Mouse (Mus musculus): ENCODE data around the gene Stab2. TPM values are rescaled to one million over a fixed set of nuclear protein-coding genes. Genes with fewer than 3 reads are reported as not detected.

Stab2 gene
- polyA plus RNA-seq, 1 experiment from 2014 or later = 1.1 TPM

DNA sequence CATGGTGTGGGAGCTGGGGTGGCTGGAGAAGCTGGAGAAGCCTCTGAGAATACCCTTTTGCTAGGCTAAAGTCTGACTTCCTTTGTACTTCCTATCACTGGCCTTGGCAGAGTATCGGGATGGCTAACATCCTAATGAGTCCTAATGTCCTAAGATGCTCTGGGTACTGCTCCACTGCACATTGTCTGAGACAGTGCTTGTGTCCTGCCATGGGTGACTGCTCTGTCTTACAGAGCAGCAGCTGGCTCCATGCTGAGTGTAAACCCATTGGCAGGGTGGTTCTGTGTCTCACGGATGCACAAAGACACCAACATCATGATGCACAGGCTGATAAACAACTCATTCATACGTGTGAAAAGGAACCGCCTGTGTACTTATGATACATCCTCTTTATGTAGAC lies 158.7 kb downstream of the Stab2 start:
- H3K27me3 ChIP-seq (ENCODE audit: control insufficient read depth, insufficient read depth, low read length) = no peaks in the 10 kb centered on the region
- no peak overlapping the region for H3K9ac ChIP-seq (replicated peaks; ENCODE audit: low read depth, low read length)
- 78% methylated on average over 4 of the region's 4 CpGs for WGBS
- no peak overlapping the region for H3K4me2 ChIP-seq (replicated peaks; ENCODE audit: low read depth, low read length)
- no peaks in the 10 kb centered on the region for H3K36me3 ChIP-seq (ENCODE audit: control insufficient read depth, insufficient read depth, low read length)
- H3K9me3 ChIP-seq (ENCODE audit: control insufficient read depth, low read depth, low read length) = no peaks in the 10 kb centered on the region
- H3K4me1 ChIP-seq (ENCODE audit: control insufficient read depth, insufficient read depth, low read length) = no peaks in the 10 kb centered on the region
- H3K4me3 ChIP-seq (ENCODE audit: low read depth, low read length) = no peak overlapping the region
- no peak overlapping the region for H3K27ac ChIP-seq (ENCODE audit: low read length)
- ATAC-seq (ENCODE audit: insufficient number of reproducible peaks, insufficient read depth, low FRiP score, low read depth) = no peak

DNA sequence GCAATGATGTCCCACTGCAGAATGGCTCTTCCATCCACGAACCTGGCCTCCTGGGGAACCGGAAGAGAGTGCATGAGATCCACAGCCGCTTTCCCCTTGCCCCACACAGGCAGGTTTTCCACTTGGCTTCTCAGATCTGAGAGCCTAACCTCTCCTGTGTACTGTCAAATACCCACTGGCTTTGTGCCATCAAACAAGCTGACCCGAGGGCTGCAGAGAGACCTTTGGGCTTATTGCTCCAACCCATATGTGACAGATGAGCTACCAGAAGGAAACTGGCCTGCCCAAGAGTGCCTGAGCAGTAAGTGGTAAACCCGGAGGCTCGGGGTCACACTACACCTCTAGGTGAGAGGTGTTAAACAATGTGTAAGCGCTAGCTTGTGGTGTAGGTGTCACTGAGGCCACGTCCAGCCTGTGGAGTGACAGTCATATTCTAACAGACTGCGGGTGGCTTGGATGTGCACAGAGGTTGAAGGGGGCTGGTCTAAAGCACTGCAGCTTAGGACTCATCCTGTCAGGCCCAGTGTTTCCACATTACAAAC lies 160.8 kb downstream of the Stab2 start:
- H3K4me1 ChIP-seq (ENCODE audit: control insufficient read depth, insufficient read depth, low read length) = no peaks in the 10 kb centered on the region
- WGBS = 64% methylated on average over 9 of the region's 9 CpGs
- no peaks in the 10 kb centered on the region for H3K9me3 ChIP-seq (ENCODE audit: control insufficient read depth, low read depth, low read length)
- no peak for ATAC-seq (ENCODE audit: insufficient number of reproducible peaks, insufficient read depth, low FRiP score, low read depth)
- H3K4me2 ChIP-seq (replicated peaks; ENCODE audit: low read depth, low read length) = no peak overlapping the region
- no peaks in the 10 kb centered on the region for H3K36me3 ChIP-seq (ENCODE audit: control insufficient read depth, insufficient read depth, low read length)
- H3K27me3 ChIP-seq (ENCODE audit: control insufficient read depth, insufficient read depth, low read length) = no peaks in the 10 kb centered on the region
- no peak overlapping the region for H3K4me3 ChIP-seq (ENCODE audit: low read depth, low read length)
- H3K9ac ChIP-seq (replicated peaks; ENCODE audit: low read depth, low read length) = no peak overlapping the region
- H3K27ac ChIP-seq (ENCODE audit: low read length) = no peak overlapping the region

DNA sequence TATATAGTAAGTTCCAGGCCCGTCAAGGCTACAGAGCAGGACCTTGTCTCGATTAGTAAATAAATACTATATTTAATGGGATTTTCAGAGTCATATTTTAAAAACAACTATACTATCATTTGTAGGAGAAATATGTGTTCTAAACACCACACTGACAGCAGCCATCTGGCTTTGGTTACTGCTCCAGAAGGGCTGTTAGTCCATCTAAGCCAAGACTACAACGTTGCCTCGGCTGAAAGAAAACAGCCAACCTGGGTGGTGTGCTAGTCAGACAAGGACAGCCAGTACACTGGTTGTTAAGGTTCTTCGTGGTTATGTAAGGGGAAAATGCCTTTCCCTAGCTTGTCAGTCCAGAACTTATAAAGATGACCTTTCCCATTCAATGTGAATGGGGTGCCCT lies 165.2 kb downstream of the Stab2 start:
- no peak overlapping the region for H3K4me3 ChIP-seq (ENCODE audit: low read depth, low read length)
- no peak overlapping the region for H3K9ac ChIP-seq (replicated peaks; ENCODE audit: low read depth, low read length)
- 66% methylated on average over 5 of the region's 5 CpGs for WGBS
- no peak overlapping the region for H3K27ac ChIP-seq (ENCODE audit: low read length)
- ATAC-seq (ENCODE audit: insufficient number of reproducible peaks, insufficient read depth, low FRiP score, low read depth) = no peak
- no peaks in the 10 kb centered on the region for H3K4me1 ChIP-seq (ENCODE audit: control insufficient read depth, insufficient read depth, low read length)
- no peak overlapping the region for H3K4me2 ChIP-seq (replicated peaks; ENCODE audit: low read depth, low read length)
- H3K9me3 ChIP-seq (ENCODE audit: control insufficient read depth, low read depth, low read length) = no peaks in the 10 kb centered on the region
- no peaks in the 10 kb centered on the region for H3K36me3 ChIP-seq (ENCODE audit: control insufficient read depth, insufficient read depth, low read length)
- no peaks in the 10 kb centered on the region for H3K27me3 ChIP-seq (ENCODE audit: control insufficient read depth, insufficient read depth, low read length)

DNA sequence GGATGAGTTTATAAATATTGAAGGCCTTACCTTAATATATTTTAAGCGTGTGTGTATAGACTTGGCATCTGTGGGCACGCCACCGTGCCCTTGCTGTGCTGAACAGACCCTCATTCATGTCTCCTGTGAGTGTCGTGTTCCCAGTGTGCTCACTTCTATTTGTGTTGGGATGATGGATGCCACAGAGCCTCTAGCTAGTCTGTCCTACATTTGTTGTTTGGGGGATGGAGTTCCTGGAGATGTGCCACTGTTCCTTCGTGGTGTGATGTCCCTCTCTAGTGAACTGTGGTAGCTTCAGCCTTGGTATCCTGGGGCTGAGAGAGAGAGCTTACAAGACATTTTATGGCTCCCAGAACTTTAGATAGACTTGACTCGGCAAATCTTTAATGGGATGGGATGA lies 169.0 kb downstream of the Stab2 start:
- Histone ChIP-seq H3K4me2 (replicated peaks; ENCODE audit: low read depth, low read length) (no peak overlapping the region), H3K36me3 (ENCODE audit: control insufficient read depth, insufficient read depth, low read length) (no peaks in the 10 kb centered on the region), H3K4me1 (ENCODE audit: control insufficient read depth, insufficient read depth, low read length) (no peaks in the 10 kb centered on the region), H3K9ac (replicated peaks; ENCODE audit: low read depth, low read length) (no peak overlapping the region), H3K9me3 (ENCODE audit: control insufficient read depth, low read depth, low read length) (no peaks in the 10 kb centered on the region), H3K27me3 (ENCODE audit: control insufficient read depth, insufficient read depth, low read length) (no peaks in the 10 kb centered on the region), H3K27ac (ENCODE audit: low read length) (no peak overlapping the region), H3K4me3 (ENCODE audit: low read depth, low read length) (no peak overlapping the region)
- ATAC-seq (ENCODE audit: insufficient number of reproducible peaks, insufficient read depth, low FRiP score, low read depth) = no peak
- 83% methylated on average over 6 of the region's 6 CpGs for WGBS

DNA sequence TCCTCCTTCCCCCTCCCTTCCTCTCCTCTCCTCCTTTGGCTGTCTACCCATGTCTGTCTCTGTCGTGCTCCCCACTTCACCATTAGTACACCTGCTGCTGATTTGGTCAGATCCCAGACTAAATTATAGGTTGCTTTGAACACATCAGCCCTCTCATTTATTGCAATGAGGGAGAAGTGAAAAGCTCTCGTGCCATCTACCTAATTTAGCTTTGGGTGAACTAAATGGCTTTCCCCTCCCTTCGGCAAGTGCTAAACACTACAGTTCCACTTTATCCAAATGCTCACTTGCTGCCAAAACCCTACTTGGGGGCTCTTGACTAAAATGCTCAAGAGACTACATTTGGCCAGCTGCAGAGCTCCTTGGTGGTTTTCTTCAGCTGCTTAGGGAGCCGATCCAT lies 171.0 kb downstream of the Stab2 start:
- no peak overlapping the region for H3K27ac ChIP-seq (ENCODE audit: low read length)

DNA sequence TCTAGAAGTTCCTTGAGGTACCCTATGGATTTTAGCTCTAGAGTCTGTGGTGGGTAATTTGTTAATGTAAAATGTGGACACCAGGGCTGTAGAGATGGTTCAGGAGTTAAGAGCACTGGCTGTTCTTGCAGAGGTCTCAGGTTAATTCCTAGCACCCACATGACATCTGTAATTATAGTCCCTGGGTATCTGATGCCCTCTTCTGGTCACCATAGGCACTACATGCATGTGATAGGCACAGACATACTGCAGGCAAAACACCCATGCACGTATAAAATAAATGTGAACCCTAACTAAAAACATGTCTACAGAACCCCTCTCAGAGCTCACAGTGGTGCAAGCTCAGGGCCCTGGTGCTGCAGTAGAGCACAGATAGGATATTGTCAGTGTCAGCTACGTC lies 178.3 kb downstream of the Stab2 start:
- H3K4me3 ChIP-seq (ENCODE audit: low read depth, low read length) = no peak overlapping the region
- no peak overlapping the region for H3K4me2 ChIP-seq (replicated peaks; ENCODE audit: low read depth, low read length)
- H3K4me1 ChIP-seq (ENCODE audit: control insufficient read depth, insufficient read depth, low read length) = no peaks in the 10 kb centered on the region
- no peak overlapping the region for H3K27ac ChIP-seq (ENCODE audit: low read length)
- no peaks in the 10 kb centered on the region for H3K36me3 ChIP-seq (ENCODE audit: control insufficient read depth, insufficient read depth, low read length)
- no peak for ATAC-seq (ENCODE audit: insufficient number of reproducible peaks, insufficient read depth, low FRiP score, low read depth)
- no peaks in the 10 kb centered on the region for H3K27me3 ChIP-seq (ENCODE audit: control insufficient read depth, insufficient read depth, low read length)
- 93% methylated on average over 2 of the region's 2 CpGs for WGBS
- H3K9ac ChIP-seq (replicated peaks; ENCODE audit: low read depth, low read length) = no peak overlapping the region
- no peaks in the 10 kb centered on the region for H3K9me3 ChIP-seq (ENCODE audit: control insufficient read depth, low read depth, low read length)

More for the DNA sequence above, 171.0 kb downstream of the Stab2 start:
- WGBS = 75% methylated on average over 4 of the region's 4 CpGs
- Histone ChIP-seq H3K9me3 (ENCODE audit: control insufficient read depth, low read depth, low read length) (no peaks in the 10 kb centered on the region), H3K4me2 (replicated peaks; ENCODE audit: low read depth, low read length) (no peak overlapping the region), H3K36me3 (ENCODE audit: control insufficient read depth, insufficient read depth, low read length) (no peaks in the 10 kb centered on the region), H3K4me1 (ENCODE audit: control insufficient read depth, insufficient read depth, low read length) (no peaks in the 10 kb centered on the region), H3K4me3 (ENCODE audit: low read depth, low read length) (no peak overlapping the region), H3K27me3 (ENCODE audit: control insufficient read depth, insufficient read depth, low read length) (no peaks in the 10 kb centered on the region), H3K9ac (replicated peaks; ENCODE audit: low read depth, low read length) (no peak overlapping the region)
- no peak for ATAC-seq (ENCODE audit: insufficient number of reproducible peaks, insufficient read depth, low FRiP score, low read depth)

DNA sequence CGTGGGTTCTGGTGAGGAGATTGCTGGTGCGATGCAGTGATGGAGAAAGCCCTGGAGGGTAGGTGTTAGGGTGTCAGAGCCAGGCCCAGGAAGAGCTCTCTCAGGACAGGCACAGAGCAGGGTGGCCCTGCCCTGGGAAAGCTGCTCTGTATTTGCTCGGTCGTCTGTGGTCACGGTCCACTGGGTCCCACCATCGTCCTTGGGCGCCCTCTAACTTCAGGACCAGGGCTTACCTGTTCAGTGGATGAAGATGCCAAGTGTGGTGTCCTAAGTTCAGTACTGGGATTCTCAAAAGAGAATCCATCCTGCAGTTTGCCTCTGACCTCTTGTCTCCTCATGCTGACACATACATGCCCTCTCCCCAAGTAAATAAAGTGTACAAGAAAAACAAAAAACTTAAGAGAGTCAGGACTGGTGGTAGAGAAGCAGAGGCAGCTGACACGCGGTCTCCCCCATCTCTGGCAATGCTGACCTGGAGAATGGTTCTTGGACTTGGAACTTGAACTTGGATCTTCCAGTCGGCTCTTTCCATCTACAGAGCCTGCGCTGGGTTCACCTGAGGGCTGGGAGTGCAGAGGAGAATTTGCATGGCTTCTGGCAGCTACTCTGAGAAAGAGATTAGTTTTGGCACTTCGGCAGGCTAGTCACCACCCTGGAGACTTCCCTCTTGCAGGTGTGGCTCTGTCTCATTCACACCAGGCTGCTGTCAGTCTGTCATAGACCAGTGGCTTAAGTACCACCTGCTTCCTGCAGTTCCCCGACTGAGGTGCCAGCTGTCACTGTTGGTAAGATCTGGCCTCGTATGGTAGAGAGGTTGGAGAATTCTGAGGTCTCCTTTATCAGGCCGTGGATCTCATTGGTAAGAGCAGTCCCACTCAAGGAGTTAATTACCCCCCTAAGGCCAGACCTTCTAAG lies 179.3 kb downstream of the Stab2 start:
- H3K27me3 ChIP-seq (ENCODE audit: control insufficient read depth, insufficient read depth, low read length) = no peaks in the 10 kb centered on the region
- ATAC-seq (ENCODE audit: insufficient number of reproducible peaks, insufficient read depth, low FRiP score, low read depth) = no peak
- no peak overlapping the region for H3K4me3 ChIP-seq (ENCODE audit: low read depth, low read length)
- no peaks in the 10 kb centered on the region for H3K9me3 ChIP-seq (ENCODE audit: control insufficient read depth, low read depth, low read length)
- H3K36me3 ChIP-seq (ENCODE audit: control insufficient read depth, insufficient read depth, low read length) = no peaks in the 10 kb centered on the region
- H3K4me1 ChIP-seq (ENCODE audit: control insufficient read depth, insufficient read depth, low read length) = no peaks in the 10 kb centered on the region
- H3K4me2 ChIP-seq (replicated peaks; ENCODE audit: low read depth, low read length) = no peak overlapping the region
- 82% methylated on average over 15 of the region's 15 CpGs for WGBS
- no peak overlapping the region for H3K27ac ChIP-seq (ENCODE audit: low read length)
- H3K9ac ChIP-seq (replicated peaks; ENCODE audit: low read depth, low read length) = no peak overlapping the region

DNA sequence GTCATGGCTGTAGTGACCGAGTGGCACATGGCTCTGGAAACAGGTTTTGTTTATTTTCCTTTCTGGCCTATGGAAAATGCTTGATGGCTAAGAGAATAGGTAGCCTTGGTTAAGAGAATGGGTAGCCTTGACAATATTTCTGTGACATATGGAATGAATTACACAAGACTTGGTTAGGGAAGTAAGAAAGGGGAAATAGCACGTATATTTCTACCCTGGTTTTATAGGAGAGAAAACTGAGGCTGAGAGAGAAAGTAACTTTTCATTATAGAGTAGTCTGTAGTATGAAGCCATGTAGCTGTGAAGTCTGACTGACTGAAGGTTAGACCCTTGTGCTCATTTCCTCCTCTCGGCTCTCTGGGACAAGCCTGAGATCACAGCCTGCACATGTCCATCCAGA lies 180.9 kb downstream of the Stab2 start:
- no peak overlapping the region for H3K4me2 ChIP-seq (replicated peaks; ENCODE audit: low read depth, low read length)
- H3K9ac ChIP-seq (replicated peaks; ENCODE audit: low read depth, low read length) = no peak overlapping the region
- H3K27me3 ChIP-seq (ENCODE audit: control insufficient read depth, insufficient read depth, low read length) = no peaks in the 10 kb centered on the region
- H3K9me3 ChIP-seq (ENCODE audit: control insufficient read depth, low read depth, low read length) = no peaks in the 10 kb centered on the region
- ATAC-seq (ENCODE audit: insufficient number of reproducible peaks, insufficient read depth, low FRiP score, low read depth) = no peak
- H3K4me1 ChIP-seq (ENCODE audit: control insufficient read depth, insufficient read depth, low read length) = no peaks in the 10 kb centered on the region
- 73% methylated on average over 3 of the region's 3 CpGs for WGBS
- H3K36me3 ChIP-seq (ENCODE audit: control insufficient read depth, insufficient read depth, low read length) = peaks cover 2% of the 10 kb centered on the region; the same call in 1 of the 2 replicates
- H3K27ac ChIP-seq (ENCODE audit: low read length) = no peak overlapping the region
- no peak overlapping the region for H3K4me3 ChIP-seq (ENCODE audit: low read depth, low read length)

All from stomach, embryonic 14.5 days (tissue).